Mouse (Mus musculus): ENCODE results near the gene Rab37.

Rab37 gene

GRCm38 (mm10) chr11:115138597-115139262 is 47.5 kb downstream of the Rab37 start:
- no peak for DNase-seq

GRCm38 (mm10) chr11:115141970-115142369 is 50.7 kb downstream of the Rab37 start:
- no peak for DNase-seq

GRCm38 (mm10) chr11:115147813-115148212 is 56.6 kb downstream of the Rab37 start:
- DNase-seq, result no peak

- no peak for DNase-seq
Observed at GRCm38 (mm10) chr11:115150741-115151254, 59.6 kb downstream of the Rab37 start.

- DNase-seq, result peak; percentile 81
Observed at GRCm38 (mm10) chr11:115151755-115152429, 60.7 kb downstream of the Rab37 start.

- peak; percentile 14 for DNase-seq
Observed at GRCm38 (mm10) chr11:115153088-115153487, 61.9 kb downstream of the Rab37 start.

GRCm38 (mm10) chr11:115153699-115154292 is 62.6 kb downstream of the Rab37 start:
- peak; percentile 81 for DNase-seq

- DNase-seq, result peak; percentile 7
Observed at GRCm38 (mm10) chr11:115155053-115155634, 63.9 kb downstream of the Rab37 start.

- DNase-seq, result peak; percentile 10
Observed at GRCm38 (mm10) chr11:115157933-115158719, 66.9 kb downstream of the Rab37 start.

GRCm38 (mm10) chr11:115160016-115160797 is 69.0 kb downstream of the Rab37 start:
- DNase-seq, result peak; percentile 87

- DNase-seq, result peak; percentile 74
Observed at GRCm38 (mm10) chr11:115160883-115161577, 69.8 kb downstream of the Rab37 start.

GRCm38 (mm10) chr11:115161578-115162204 is 70.5 kb downstream of the Rab37 start:
- DNase-seq, result peak; percentile 12

- peak; percentile 18 for DNase-seq
Observed at GRCm38 (mm10) chr11:115162205-115162601, 71.0 kb downstream of the Rab37 start.

GRCm38 (mm10) chr11:115162832-115163480 is 71.7 kb downstream of the Rab37 start, which contains the start of gene Slc9a3r1:
TSS of gene Slc9a3r1 (plus strand) at chr11:115163341.
- DNase-seq, result peak; percentile 99

- no peak for DNase-seq
Observed at GRCm38 (mm10) chr11:115163568-115164150, 72.4 kb downstream of the Rab37 start.

GRCm38 (mm10) chr11:115164341-115164975 is 73.2 kb downstream of the Rab37 start:
- no peak for DNase-seq

- DNase-seq, result peak; percentile 56
Observed at GRCm38 (mm10) chr11:115164976-115165374, 73.7 kb downstream of the Rab37 start.

- DNase-seq, result no peak
Observed at GRCm38 (mm10) chr11:115166776-115167175, 75.5 kb downstream of the Rab37 start.

- no peak for DNase-seq
Observed at GRCm38 (mm10) chr11:115167631-115168249, 76.5 kb downstream of the Rab37 start.
